Mouse (Mus musculus) megakaryocyte, embryonic 14.5 days (primary cell): ENCODE measurements around the gene Sulf2.

ENCODE experiments used
- FLI1 ChIP-seq: IDR thresholded peaks from 2 replicates; pipeline ENCODE4 v1.6.1; 2012; ENCODE audit warnings: low read length, inconsistent platforms, mixed read lengths
- GATA1 ChIP-seq: IDR thresholded peaks from 3 replicates; pipeline ENCODE4 v1.6.1; 2012; ENCODE audit warnings: mixed read lengths, low read length, inconsistent platforms, borderline replicate concordance

DNA sequence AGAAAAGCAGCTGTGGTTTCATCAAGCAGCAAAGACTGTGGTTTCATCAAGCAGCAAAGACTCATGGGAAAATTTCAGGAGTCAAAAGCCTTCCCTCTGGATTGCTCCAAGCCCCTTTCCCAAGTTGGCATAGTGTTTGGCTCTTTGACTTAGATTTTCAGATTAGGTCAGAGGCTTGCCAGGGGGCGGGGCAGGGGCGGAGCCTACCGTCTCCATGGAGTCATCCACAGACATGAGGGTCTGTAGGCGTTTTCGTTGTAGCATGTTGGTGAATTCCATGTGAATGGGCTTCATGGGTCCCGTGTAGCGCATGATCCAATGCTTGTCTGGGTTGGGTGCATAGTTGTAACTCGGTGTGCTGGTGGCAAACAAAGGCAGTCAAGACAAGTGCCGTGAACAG, 66.5 kb downstream of the Sulf2 start:
- TF ChIP-seq GATA1, result no peak
- no peak for TF ChIP-seq FLI1
